Mouse (Mus musculus) forebrain, embryonic 11.5 days (tissue): ENCODE results near the gene Dennd4b. TPM values are rescaled to one million over a fixed set of nuclear protein-coding genes. Genes with fewer than 3 reads are reported as not detected.
A peak's percentile ranks its signal among the peaks of the same experiment; 100 is the strongest.

Source experiments
- ATAC-seq: fragments of 200-750 bp; cut with Nextera tagmentation; replicated peaks from 2 replicates; pipeline ENCODE4 v1.8.0; 2017; ENCODE audit warnings: moderate TSS enrichment; ENCODE audit not compliant: low FRiP score
- DNase-seq: peaks from one replicate; pipeline ENCODE4 v3.0.0-alpha.2; 2017; ENCODE audit warnings: low spot score
- H3K27ac ChIP-seq: fragments of 300-500 bp; sonication (generic); 2 replicates; pipeline ENCODE4 v1.5.1; 2014; ENCODE audit warnings: low read depth, low read length
- H3K27me3 ChIP-seq: fragments of 300-500 bp; sonication (generic); 2 replicates; pipeline ENCODE4 v1.6.1; 2014; ENCODE audit warnings: mild to moderate bottlenecking, low read length, mixed read lengths; ENCODE audit not compliant: control insufficient read depth, insufficient read depth
- H3K36me3 ChIP-seq: fragments of 300-500 bp; sonication (generic); 2 replicates; pipeline ENCODE4 v1.6.1; 2014; ENCODE audit warnings: mild to moderate bottlenecking, low read length, moderate library complexity, mixed read lengths; ENCODE audit not compliant: control insufficient read depth, insufficient read depth
- H3K4me1 ChIP-seq: fragments of 300-500 bp; sonication (generic); replicated peaks from 2 replicates; pipeline ENCODE4 v1.6.1; 2014; ENCODE audit warnings: low read length, mixed read lengths; ENCODE audit not compliant: control insufficient read depth, insufficient read depth
- H3K4me2 ChIP-seq: fragments of 300-500 bp; sonication (generic); 2 replicates; pipeline ENCODE4 v1.6.1; 2014; ENCODE audit warnings: low read depth, mild to moderate bottlenecking, low read length, moderate library complexity, mixed read lengths; ENCODE audit not compliant: severe bottlenecking
- H3K4me3 ChIP-seq: fragments of 300-500 bp; sonication (generic); 2 replicates; pipeline ENCODE4 v1.5.1; 2014; ENCODE audit warnings: low read depth, low read length
- H3K9ac ChIP-seq: fragments of 300-500 bp; sonication (generic); 2 replicates; pipeline ENCODE4 v1.6.1; 2014; ENCODE audit warnings: low read length
- H3K9me3 ChIP-seq: fragments of 300-500 bp; sonication (generic); 2 replicates; pipeline ENCODE4 v1.6.1; 2016; ENCODE audit warnings: low read length, mixed read lengths; ENCODE audit not compliant: control insufficient read depth
- WGBS: fragments of 180-500 bp; shearing (Covaris S2); extraction: QIAGEN DNeasy Blood & Tissue Kit; methylation state at CpG from one replicate; pipeline ENCODE4 v1.1.7; 2014; 5-methylcytosine and 5-hydroxymethylcytosine counted together
- polyA plus RNA-seq: library from polyadenylated mRNA; unstranded; fragments of >200 nt; fragmentation: Nextera tagmentation; extraction: Ambion mirVana; gene quantifications from 2 replicates; pipeline ENCODE4 v1.2.1, GENCODE M21; 2014

Dennd4b gene
- 6.8 and 7.0 TPM in 2 replicates for polyA plus RNA-seq

DNA sequence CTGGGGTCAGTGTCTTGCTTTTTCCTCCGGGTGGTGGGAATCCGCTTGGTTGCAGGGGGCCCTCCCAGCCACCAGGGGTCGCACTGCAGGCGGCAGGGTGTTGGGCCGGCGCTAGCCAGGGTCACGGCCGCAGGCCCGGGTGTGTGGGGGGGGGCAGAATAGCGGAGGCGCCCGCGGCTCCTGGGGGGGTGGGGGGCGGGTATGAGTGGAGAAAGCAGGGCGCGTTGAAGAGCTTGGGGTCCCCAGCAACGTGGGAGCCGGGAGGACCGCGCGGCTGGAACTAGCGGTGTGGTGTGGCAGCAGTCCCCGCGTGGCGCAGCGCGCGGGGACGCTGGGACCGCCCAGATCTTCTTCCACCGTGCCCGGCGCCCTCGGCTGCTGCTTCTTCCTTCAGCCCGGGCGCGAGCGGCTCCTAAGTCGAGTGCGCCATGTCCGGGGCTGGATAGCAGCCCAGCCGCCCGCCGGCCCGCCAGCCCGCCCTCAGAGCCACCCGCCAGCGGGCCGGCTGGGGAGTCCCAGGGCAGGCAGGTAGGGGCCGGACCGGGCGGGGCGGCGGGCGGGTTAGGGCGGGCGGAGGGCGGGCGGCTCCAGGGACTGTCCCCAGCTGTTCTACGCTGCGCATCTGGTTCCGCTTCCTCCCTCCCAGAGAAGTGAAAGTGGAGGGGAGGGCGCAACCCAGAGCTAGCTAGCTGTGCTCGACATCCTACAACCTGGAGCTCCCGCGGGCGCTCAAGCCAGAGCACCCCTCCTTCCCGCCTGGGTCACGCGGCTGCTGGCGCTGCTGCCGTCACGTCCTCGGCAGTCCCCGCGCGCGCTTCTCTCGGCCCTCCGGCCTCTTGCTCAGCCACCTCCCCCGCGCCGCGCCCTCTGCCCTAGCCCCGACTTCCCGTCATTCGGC lies at the start of gene Dennd4b:
Gene Dennd4b, plus strand, starts transcription at position 152 of the 898 bp plus-strand sequence.
- peak within 1 kb of the TSS; percentile 69 for H3K4me2 ChIP-seq
- WGBS = under 1% methylated on average over 76 of the region's 87 CpGs

DNA sequence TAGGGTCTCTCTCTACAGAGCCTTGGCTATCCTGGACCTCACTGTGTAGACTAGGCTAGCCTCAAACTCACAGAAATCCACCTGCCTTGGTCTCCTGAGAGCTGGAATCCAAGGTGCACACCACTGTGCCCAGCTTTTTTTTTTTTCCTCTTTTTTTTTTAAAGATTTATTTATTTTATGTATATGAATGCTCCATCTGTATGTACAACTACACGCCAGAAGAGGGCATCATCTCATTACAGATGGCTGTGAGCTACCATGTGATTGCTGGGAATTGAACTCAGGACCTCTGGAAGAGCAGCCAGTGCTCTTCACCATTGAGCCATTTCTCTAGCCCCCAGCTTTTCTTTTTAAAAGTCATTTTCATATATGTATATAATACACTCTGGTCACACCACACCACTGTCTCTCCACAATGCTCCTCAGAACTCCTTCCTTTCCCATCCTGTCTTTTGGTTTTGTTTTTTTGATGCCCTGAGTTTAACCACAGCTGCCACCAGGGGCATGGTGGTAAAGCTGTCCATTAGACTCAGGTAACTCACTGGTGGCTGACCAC lies 49.1 kb upstream of the Dennd4b start:
- peaks cover 10% of the 10 kb centered on the region; the same call in 1 of the 2 replicates for H3K4me1 ChIP-seq
- DNase-seq (no peak), ATAC-seq (no peak)
- no peaks in the 10 kb centered on the region for H3K27me3 ChIP-seq
- no peaks in the 10 kb centered on the region for H3K36me3 ChIP-seq
- H3K4me3 ChIP-seq = no peak overlapping the region
- no peak overlapping the region for H3K27ac ChIP-seq
- H3K4me2 ChIP-seq = no peak overlapping the region
- 58% methylated on average over 1 of the region's 1 CpGs for WGBS
- H3K9me3 ChIP-seq = no peaks in the 10 kb centered on the region
- no peak overlapping the region for H3K9ac ChIP-seq

More for the DNA sequence above, at the start of gene Dennd4b:
- DNase-seq (peak; percentile 95), ATAC-seq (peak; percentile 84)
- Histone ChIP-seq H3K9me3 (no peaks in the 10 kb centered on the region), H3K27me3 (no peaks in the 10 kb centered on the region), H3K4me1 (peaks cover 12% of the 10 kb centered on the region; the same call in 1 of the 2 replicates), H3K9ac (peak within 1 kb of the TSS; percentile 94), H3K4me3 (peak within 1 kb of the TSS; percentile 90), H3K36me3 (peaks cover 4% of the 10 kb centered on the region; the same call in 1 of the 2 replicates), H3K27ac (peak within 1 kb of the TSS; percentile 91)

DNA sequence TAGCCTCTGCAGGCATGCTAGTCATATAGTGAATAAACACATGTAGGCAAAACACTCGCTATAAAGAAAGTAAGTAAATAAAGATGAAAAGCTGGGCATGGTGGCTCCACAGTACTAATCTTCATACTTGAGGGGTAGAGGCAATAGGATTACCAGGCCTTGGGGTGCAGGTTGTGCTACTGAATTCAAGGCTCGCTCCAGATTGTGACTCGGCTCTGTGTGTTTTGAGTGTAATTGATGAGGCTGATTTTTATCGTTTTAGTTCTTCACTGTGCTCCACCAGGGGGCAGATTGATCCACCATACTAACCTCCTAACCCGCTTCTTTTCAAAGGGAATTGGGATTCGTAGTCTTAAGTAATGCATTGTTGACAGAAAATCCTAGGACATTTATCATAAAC lies 44.9 kb upstream of the Dennd4b start:
- DNase-seq = peak; percentile 64
- Histone ChIP-seq H3K4me3 (peak overlapping the region; percentile 37), H3K4me1 (0 out of 2 replicates have a peak, but pooled peaks cover 6% of the 10 kb centered on the region), H3K36me3 (no peaks in the 10 kb centered on the region), H3K27ac (peak overlapping the region; percentile 76), H3K4me2 (peak overlapping the region; percentile 79), H3K9ac (peak overlapping the region; percentile 65; the same call in 1 of the 2 replicates), H3K9me3 (no peaks in the 10 kb centered on the region), H3K27me3 (no peaks in the 10 kb centered on the region)
- WGBS = 14% methylated on average over 6 of the region's 6 CpGs
- peak; percentile 31; the same call in 1 of the 2 replicates for ATAC-seq

DNA sequence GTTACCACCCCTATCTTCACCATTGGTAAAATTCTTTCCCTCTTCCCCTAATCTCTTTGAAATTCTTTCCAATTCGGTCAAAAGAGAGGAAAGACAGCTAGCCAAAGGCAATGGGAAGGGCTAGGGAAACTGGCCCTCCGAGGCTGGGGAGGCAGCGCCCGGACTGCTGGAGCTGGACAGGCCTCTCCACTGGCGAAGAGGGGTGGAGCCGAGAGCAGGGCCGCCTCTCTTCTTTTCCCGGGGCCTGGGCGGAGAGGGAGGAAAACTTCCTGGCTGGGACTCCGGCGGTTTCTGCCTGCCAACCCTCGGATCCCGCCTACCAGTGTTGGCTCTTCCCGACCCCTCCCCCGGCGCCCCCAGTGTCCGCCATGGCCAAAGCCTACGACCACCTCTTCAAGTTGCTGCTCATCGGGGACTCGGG lies 44.4 kb upstream of the Dennd4b start:
- no peaks in the 10 kb centered on the region for H3K9me3 ChIP-seq
- ATAC-seq = peak; percentile 83
- H3K36me3 ChIP-seq = no peaks in the 10 kb centered on the region
- peak overlapping the region; percentile 37 for H3K4me3 ChIP-seq
- H3K4me1 ChIP-seq = 0 out of 2 replicates have a peak, but pooled peaks cover 6% of the 10 kb centered on the region
- WGBS = under 1% methylated on average over 20 of the region's 20 CpGs
- H3K4me2 ChIP-seq = peak overlapping the region; percentile 79
- H3K9ac ChIP-seq = peak overlapping the region; percentile 65
- no peaks in the 10 kb centered on the region for H3K27me3 ChIP-seq
- H3K27ac ChIP-seq = peak overlapping the region; percentile 76
- peak; percentile 78 for DNase-seq

DNA sequence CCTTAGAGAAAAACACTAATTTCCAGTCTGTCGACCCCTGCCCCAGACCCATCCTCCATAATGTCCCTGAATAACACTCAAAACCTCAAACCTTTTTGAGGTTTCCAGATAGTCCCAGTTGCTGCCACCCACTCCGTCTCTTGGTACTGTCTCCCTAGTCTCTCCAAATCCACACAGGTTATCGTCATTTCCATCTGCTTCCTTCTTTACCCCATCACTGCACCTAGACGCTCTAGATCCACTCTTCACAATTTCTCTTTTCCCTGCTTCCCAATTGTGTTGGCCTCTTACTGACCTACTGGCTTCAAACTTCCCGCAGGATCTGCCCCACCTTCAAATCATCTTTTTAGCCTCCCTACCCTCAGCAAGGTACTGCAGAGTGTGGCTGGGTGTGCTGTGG lies 43.9 kb upstream of the Dennd4b start:
- H3K4me1 ChIP-seq = 0 out of 2 replicates have a peak, but pooled peaks cover 6% of the 10 kb centered on the region
- H3K27me3 ChIP-seq = no peaks in the 10 kb centered on the region
- peak overlapping the region; percentile 65 for H3K9ac ChIP-seq
- no peak for ATAC-seq
- 24% methylated on average over 5 of the region's 5 CpGs for WGBS
- peak overlapping the region; percentile 79 for H3K4me2 ChIP-seq
- H3K9me3 ChIP-seq = no peaks in the 10 kb centered on the region
- no peak overlapping the region for H3K27ac ChIP-seq
- H3K36me3 ChIP-seq = no peaks in the 10 kb centered on the region
- no peak for DNase-seq
- peak overlapping the region; percentile 37 for H3K4me3 ChIP-seq

DNA sequence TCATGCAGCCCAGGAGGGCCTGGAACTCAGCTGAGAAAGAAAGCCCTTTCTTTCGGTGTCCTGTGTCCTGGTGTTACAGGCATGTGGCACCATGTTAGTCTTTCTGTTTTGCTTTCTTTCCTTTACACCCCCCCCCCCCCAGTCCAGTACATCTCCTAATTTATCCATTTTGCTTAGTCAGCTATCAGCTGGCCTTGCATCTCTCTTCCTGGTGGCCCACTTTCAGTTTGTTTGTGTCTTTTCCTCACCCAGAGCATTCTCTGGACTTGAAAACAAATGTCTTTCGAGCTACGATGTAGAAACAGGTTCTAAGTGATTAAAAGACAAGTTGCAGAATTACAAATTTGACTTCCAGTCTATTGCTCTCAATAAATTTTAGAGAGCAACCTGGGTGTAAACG lies 42.5 kb upstream of the Dennd4b start:
- no peaks in the 10 kb centered on the region for H3K27me3 ChIP-seq
- no peak for DNase-seq
- no peak overlapping the region for H3K4me2 ChIP-seq
- no peak overlapping the region for H3K4me3 ChIP-seq
- H3K36me3 ChIP-seq = no peaks in the 10 kb centered on the region
- WGBS = 89% methylated on average over 4 of the region's 4 CpGs
- H3K4me1 ChIP-seq = 0 out of 2 replicates have a peak, but pooled peaks cover 6% of the 10 kb centered on the region
- no peak overlapping the region for H3K27ac ChIP-seq
- ATAC-seq = no peak
- H3K9me3 ChIP-seq = no peaks in the 10 kb centered on the region
- no peak overlapping the region for H3K9ac ChIP-seq

DNA sequence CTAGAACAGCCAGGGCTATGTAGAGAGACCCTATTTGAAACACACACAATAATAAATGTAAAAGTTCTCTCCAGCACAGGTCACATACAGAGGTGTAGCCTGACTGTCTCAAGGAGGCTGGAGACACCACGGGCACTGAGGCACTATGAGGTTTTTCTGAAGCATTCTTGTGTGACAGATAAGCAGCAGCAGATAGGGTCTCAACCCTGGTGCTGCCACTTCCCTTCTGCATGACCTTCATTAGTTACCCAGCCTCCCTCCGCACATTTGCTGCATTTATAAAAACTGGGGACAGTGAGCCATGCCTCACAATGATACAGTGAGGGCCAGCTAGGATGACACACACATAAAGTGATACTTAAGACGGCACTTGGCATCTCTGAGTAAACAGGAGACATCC lies 42.0 kb upstream of the Dennd4b start:
- WGBS = 92% methylated on average over 3 of the region's 3 CpGs
- no peak for ATAC-seq
- Histone ChIP-seq H3K4me1 (0 out of 2 replicates have a peak, but pooled peaks cover 6% of the 10 kb centered on the region), H3K27ac (no peak overlapping the region), H3K4me2 (no peak overlapping the region), H3K9ac (no peak overlapping the region), H3K4me3 (no peak overlapping the region), H3K27me3 (no peaks in the 10 kb centered on the region), H3K9me3 (no peaks in the 10 kb centered on the region), H3K36me3 (no peaks in the 10 kb centered on the region)
- no peak for DNase-seq

DNA sequence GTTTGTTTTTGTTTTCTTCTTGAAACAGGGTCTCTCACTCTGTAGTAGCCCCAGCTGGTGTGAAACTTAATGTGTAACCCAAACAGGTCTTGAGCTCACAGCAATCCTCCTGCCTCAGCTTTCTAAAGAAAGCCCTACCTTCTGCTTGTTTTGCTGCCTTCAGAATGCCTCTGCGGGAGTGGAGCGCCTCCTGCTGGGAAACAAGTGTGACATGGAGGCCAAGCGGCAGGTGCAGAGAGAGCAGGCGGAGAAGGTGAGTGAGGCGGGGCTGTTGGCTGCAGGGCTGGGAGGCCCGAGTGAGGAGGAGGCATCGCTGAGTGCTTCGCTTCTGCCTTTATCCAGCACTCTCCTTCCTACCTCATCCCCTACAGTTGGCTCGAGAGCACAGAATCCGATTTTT lies 40.7 kb upstream of the Dennd4b start:
- Histone ChIP-seq H3K4me2 (no peak overlapping the region), H3K9me3 (no peaks in the 10 kb centered on the region), H3K4me1 (0 out of 2 replicates have a peak, but pooled peaks cover 6% of the 10 kb centered on the region), H3K27me3 (no peaks in the 10 kb centered on the region), H3K27ac (no peak overlapping the region), H3K36me3 (no peaks in the 10 kb centered on the region), H3K9ac (no peak overlapping the region), H3K4me3 (no peak overlapping the region)
- ATAC-seq (no peak), DNase-seq (no peak)
- WGBS = 87% methylated on average over 10 of the region's 10 CpGs
